Mouse (Mus musculus) lung, postnatal 0 days (tissue): ENCODE measurements at regions not wholly inside any gene's neighbourhood (a gene's known extent, or its start where the extent isn't known, plus 50 kb on each side); places are given as distances from the start of the nearest gene placed in this dataset.

Experiments
- ATAC-seq: fragments of 200-750 bp; cut with Nextera tagmentation; 2 replicates; pipeline ENCODE4 v1.8.0; 2017; ENCODE audit warnings: moderate library complexity
- DNase-seq: peaks from one replicate; pipeline ENCODE4 v3.0.0-alpha.2; 2016; ENCODE audit warnings: low spot score
- H3K27ac ChIP-seq: fragments of 300-500 bp; sonication (generic); 2 replicates; pipeline ENCODE4 v1.5.1; 2014; ENCODE audit warnings: antibody characterized with exemption, mild to moderate bottlenecking, low read length, mixed read lengths
- H3K27me3 ChIP-seq: fragments of 300-500 bp; sonication (generic); replicated peaks from 2 replicates; pipeline ENCODE4 v1.6.1; 2014; ENCODE audit warnings: low read length, mixed read lengths; ENCODE audit not compliant: insufficient read depth
- H3K36me3 ChIP-seq: fragments of 300-500 bp; sonication (generic); 2 replicates; pipeline ENCODE4 v1.6.1; 2014; ENCODE audit warnings: low read length, mixed read lengths; ENCODE audit not compliant: insufficient read depth
- H3K4me1 ChIP-seq: fragments of 300-500 bp; sonication (generic); 2 replicates; pipeline ENCODE4 v1.6.1; 2014; ENCODE audit warnings: antibody characterized with exemption, low read depth, low read length, mixed read lengths; ENCODE audit not compliant: insufficient read depth
- H3K4me2 ChIP-seq: fragments of 300-500 bp; sonication (generic); replicated peaks from 2 replicates; pipeline ENCODE4 v1.6.1; 2014; ENCODE audit warnings: low read depth, mild to moderate bottlenecking, low read length, moderate library complexity, mixed read lengths
- H3K4me3 ChIP-seq: fragments of 300-500 bp; sonication (generic); 2 replicates; pipeline ENCODE4 v1.5.1; 2014; ENCODE audit warnings: low read depth, low read length
- H3K9ac ChIP-seq: fragments of 300-500 bp; sonication (generic); replicated peaks from 2 replicates; pipeline ENCODE4 v1.6.1; 2014; ENCODE audit warnings: low read depth, mild to moderate bottlenecking
- H3K9me3 ChIP-seq: fragments of 300-500 bp; sonication (generic); 2 replicates; pipeline ENCODE4 v1.6.1; 2016; ENCODE audit warnings: low read length, mixed read lengths
- CTCF ChIP-seq: IDR thresholded peaks from 2 replicates; pipeline ENCODE4 v1.5.1; 2016; ENCODE audit warnings: antibody characterized with exemption, mild to moderate bottlenecking
- EP300 ChIP-seq: IDR thresholded peaks from 2 replicates; pipeline ENCODE4 v1.6.1; 2016; ENCODE audit warnings: antibody characterized with exemption, mild to moderate bottlenecking, control low read depth
- WGBS: fragments of 180-500 bp; shearing (Covaris S2); extraction: QIAGEN DNeasy Blood & Tissue Kit; methylation state at CpG from one replicate; pipeline ENCODE4 v1.1.7; 2014; 5-methylcytosine and 5-hydroxymethylcytosine counted together

DNA sequence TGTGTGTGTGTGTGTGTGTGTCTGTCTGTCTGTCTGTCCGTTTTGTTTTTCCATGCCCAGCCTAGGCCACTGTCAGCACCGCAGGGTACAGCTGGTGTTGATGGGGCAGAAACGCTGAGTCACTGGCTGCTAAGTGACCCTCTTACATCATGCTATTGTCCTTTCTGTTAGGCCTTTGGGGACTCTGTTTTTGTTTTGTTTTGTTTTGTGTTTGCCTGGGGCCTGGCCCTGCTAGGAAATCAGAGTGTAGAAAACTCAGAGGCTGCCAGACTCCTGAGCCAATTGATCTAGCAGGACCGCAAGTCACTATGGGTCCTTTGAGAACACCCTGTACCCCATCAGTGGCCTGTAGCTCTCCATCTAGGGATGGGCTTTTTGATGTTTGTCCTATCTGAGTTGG lies 59.9 kb upstream of the Ahctf1 start:
- Histone ChIP-seq H3K4me3 (no peak overlapping the region), H3K36me3 (no peaks in the 10 kb centered on the region), H3K9ac (no peak overlapping the region), H3K27me3 (no peaks in the 10 kb centered on the region), H3K27ac (no peak overlapping the region), H3K9me3 (no peaks in the 10 kb centered on the region), H3K4me1 (peaks cover 2% of the 10 kb centered on the region; the same call in 1 of the 2 replicates), H3K4me2 (no peak overlapping the region)
- TF ChIP-seq EP300 (peak; percentile 56), CTCF (no peak)
- ATAC-seq (peak; percentile 56), DNase-seq (peak; percentile 64)
- WGBS, result 48% methylated on average over 4 of the region's 4 CpGs

DNA sequence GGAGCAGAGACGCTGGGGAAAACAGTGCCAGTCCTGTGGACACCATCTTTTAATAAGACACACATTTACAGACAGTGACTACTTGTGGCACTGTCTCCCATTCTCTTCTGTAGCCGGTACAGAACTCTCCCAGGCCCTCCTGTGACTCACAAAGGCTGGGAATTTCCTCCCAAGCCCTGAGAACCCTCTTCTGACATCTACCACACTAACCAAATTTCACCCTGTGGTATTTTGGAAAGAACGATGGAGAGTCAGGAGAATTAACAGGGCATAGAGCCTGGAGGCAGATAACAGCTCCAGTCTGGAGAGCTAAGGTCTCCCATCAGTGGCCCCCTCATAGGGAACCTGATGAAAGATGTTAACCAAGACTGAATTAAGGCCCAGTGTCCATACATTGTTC lies 59.5 kb upstream of the Ahctf1 start:
- no peak for TF ChIP-seq EP300
- no peak overlapping the region for H3K4me3 ChIP-seq
- H3K9me3 ChIP-seq, result no peaks in the 10 kb centered on the region
- no peak overlapping the region for H3K27ac ChIP-seq
- H3K27me3 ChIP-seq, result no peaks in the 10 kb centered on the region
- ATAC-seq (no peak), DNase-seq (no peak)
- H3K4me1 ChIP-seq, result peaks cover 2% of the 10 kb centered on the region; the same call in 1 of the 2 replicates
- no peak overlapping the region for H3K4me2 ChIP-seq
- H3K36me3 ChIP-seq, result no peaks in the 10 kb centered on the region
- H3K9ac ChIP-seq, result no peak overlapping the region
- WGBS, result 63% methylated on average over 3 of the region's 3 CpGs

DNA sequence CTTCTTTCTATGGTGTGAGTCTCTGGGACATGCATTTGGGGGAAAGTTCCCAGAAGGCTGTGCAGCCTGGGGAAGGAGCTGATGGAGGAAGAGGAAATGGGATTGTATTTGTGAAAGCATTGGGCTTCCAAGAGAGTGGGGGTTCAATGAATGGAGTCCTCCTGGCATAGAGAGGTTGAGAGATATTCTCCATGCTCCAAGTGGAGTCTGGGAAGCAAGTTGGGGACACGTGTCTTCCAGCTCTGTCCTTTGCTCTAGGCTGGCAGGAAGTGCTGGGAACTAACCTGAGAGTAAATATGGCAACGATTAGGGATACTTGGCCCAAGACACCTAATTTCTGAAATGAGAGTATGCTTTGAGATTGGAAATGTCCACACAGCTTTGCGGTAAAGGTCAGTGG lies 58.3 kb upstream of the Ahctf1 start:
- Histone ChIP-seq H3K9ac (no peak overlapping the region), H3K27ac (no peak overlapping the region), H3K27me3 (no peaks in the 10 kb centered on the region), H3K4me3 (no peak overlapping the region), H3K4me2 (no peak overlapping the region), H3K36me3 (no peaks in the 10 kb centered on the region), H3K4me1 (peaks cover 2% of the 10 kb centered on the region; the same call in 1 of the 2 replicates), H3K9me3 (no peaks in the 10 kb centered on the region)
- WGBS, result 71% methylated on average over 3 of the region's 3 CpGs
- TF ChIP-seq CTCF (no peak), EP300 (no peak)
- DNase-seq (no peak), ATAC-seq (no peak)

DNA sequence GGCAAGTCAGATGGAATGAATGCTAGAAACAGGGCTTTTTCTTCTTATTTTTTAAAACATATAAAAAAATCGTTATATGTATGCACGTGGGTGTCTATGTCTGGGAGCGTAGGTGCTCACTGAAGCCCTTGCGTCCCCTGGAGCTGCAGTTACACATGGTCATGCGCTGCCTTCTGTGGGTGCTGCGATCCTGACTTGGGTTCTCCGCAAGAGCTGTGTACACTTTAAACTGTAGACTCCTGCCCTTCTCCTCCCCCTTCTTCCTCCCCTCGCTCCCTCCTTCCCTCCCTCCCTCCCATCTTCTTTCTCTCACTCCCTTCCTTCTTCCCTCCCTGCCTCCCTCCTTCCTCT lies 56.0 kb upstream of the Ahctf1 start:
- H3K4me2 ChIP-seq, result no peak overlapping the region
- TF ChIP-seq EP300 (no peak), CTCF (no peak)

DNA sequence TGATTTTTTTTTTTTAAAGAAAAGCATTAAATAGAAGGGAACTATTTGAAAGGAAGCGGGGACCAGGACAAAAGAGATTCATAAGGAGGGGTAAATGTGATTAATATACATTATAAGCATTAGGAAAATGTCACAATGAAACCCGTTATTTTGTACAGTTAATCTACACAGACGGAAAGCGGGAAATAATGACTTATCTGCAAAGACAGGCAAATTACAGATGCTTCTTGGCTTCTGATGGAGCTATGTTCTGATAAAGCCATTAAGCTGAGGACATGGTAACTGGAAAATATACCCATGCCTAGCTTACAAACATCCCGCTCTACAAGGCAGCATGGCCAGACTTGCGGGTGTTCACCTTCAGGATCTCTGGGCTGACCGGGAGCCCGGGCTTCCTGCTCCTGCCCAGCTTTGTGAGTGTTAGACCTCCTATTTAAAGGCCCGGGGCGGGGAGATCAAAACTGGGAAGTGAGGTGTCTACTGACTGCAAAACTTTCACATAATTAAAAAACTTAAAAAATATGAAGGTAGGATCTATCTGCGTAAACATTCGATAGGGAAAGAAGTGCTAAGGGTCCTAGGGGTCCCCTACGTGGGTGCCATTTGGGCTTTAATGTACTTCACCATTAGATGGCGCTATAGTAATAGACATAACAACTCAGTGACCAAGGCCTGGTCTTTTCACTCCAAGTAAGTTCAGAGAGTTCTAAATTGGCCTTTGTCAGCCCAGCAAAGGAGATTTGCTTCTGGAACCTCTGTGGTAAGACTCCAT lies 55.5 kb upstream of the Ahctf1 start:
- Histone ChIP-seq H3K4me2 (no peak overlapping the region), H3K4me3 (no peak overlapping the region), H3K9ac (no peak overlapping the region), H3K4me1 (no peaks in the 10 kb centered on the region), H3K36me3 (no peaks in the 10 kb centered on the region), H3K9me3 (no peaks in the 10 kb centered on the region), H3K27me3 (no peaks in the 10 kb centered on the region), H3K27ac (no peak overlapping the region)
- TF ChIP-seq CTCF (peak; percentile 77), EP300 (no peak)
- 42% methylated on average over 14 of the region's 14 CpGs for WGBS
- ATAC-seq (peak; percentile 65), DNase-seq (peak; percentile 89)

More for the DNA sequence above, 56.0 kb upstream of the Ahctf1 start:
- H3K9me3 ChIP-seq, result no peaks in the 10 kb centered on the region
- 80% methylated on average over 8 of the region's 8 CpGs for WGBS
- H3K27ac ChIP-seq, result no peak overlapping the region
- H3K9ac ChIP-seq, result no peak overlapping the region
- H3K36me3 ChIP-seq, result no peaks in the 10 kb centered on the region
- H3K4me1 ChIP-seq, result no peaks in the 10 kb centered on the region
- ATAC-seq, result no peak
- no peak overlapping the region for H3K4me3 ChIP-seq
- no peak for DNase-seq
- H3K27me3 ChIP-seq, result no peaks in the 10 kb centered on the region

DNA sequence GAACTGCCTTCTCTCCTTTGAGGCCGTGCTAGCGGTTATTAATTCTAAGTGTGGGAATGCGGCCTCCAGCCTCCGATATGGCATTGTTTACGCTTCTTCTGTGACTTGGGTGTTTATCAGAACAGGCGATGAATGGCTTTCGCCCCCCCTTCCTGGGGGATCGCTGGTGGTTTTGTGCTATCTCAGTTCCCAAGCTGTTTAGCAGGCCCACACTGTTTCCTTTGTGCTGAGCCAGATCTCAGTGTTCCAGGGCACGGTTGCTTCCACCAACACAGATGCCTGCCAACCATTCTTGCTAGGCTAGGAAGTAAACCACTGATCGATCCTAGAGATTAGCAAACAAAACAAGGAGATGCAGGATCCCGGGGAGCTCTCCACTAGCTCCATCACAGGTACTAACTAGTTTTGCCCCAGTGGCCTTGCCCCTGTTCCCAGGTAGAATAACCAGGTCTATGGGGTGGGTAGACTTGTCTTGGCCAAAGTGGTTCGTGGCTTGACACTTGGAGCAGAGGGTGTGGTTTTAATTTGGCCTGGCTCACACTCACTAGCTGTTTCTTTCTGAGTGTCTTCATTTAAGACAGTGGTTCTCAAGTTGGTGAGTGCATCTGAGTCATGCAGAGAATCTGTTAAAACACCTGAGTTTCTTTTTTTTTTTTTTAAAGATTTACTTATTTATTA lies 50.9 kb upstream of the Ahctf1 start:
- H3K27me3 ChIP-seq, result no peaks in the 10 kb centered on the region
- H3K27ac ChIP-seq, result no peak overlapping the region
- H3K9me3 ChIP-seq, result no peaks in the 10 kb centered on the region
- no peak overlapping the region for H3K4me2 ChIP-seq
- 29% methylated on average over 12 of the region's 12 CpGs for WGBS
- H3K4me3 ChIP-seq, result no peak overlapping the region
- ATAC-seq (peak; percentile 85), DNase-seq (peak; percentile 57)
- peak; percentile 93 for TF ChIP-seq EP300
- TF ChIP-seq CTCF, result no peak
- H3K4me1 ChIP-seq, result no peaks in the 10 kb centered on the region
- no peak overlapping the region for H3K9ac ChIP-seq
- H3K36me3 ChIP-seq, result no peaks in the 10 kb centered on the region
